Mouse (Mus musculus) left cerebral cortex, postnatal 36 days (tissue): ENCODE measurements around the gene Gna11. TPM values are rescaled to one million over a fixed set of nuclear protein-coding genes. Genes with fewer than 3 reads are reported as not detected.

Experiments used
- DNase-seq, 2 experiments: peaks; one replicate each; pipeline ENCODE4 v3.0.0; 2021 to 2022; ENCODE audit warnings: low spot score in 2 of 2, mixed read lengths in 1 of 2
- intact Hi-C: fragments of 180-260 bp; cut with DNase I; formaldehyde crosslinking; loops from one replicate; pipeline ENCODE4 v1.15.1; 2025
- total RNA-seq, 2 experiments: library from RNA; stranded (reverse); gene quantifications; 2 replicates each; pipeline ENCODE4 v1.2.3; 2021

The Gna11 gene
- total RNA-seq, 2 experiments from 2014 or later: 103 to 115 TPM

- intact Hi-C loops: no loop called here
Measured at GRCm38 (mm10) chr10:81568381-81569191, 23.6 kb upstream of the Gna11 start.

GRCm38 (mm10) chr10:81565257-81566228 lies 20.6 kb upstream of the Gna11 start:
- intact Hi-C loops: no loop called here
- DNase-seq: no peak

More at GRCm38 (mm10) chr10:81568381-81569191, 23.6 kb upstream of the Gna11 start:
- no peak for DNase-seq

- DNase-seq: no peak
- intact Hi-C loops: no loop called here
Measured at GRCm38 (mm10) chr10:81564734-81565133, 19.7 kb upstream of the Gna11 start.

DNA sequence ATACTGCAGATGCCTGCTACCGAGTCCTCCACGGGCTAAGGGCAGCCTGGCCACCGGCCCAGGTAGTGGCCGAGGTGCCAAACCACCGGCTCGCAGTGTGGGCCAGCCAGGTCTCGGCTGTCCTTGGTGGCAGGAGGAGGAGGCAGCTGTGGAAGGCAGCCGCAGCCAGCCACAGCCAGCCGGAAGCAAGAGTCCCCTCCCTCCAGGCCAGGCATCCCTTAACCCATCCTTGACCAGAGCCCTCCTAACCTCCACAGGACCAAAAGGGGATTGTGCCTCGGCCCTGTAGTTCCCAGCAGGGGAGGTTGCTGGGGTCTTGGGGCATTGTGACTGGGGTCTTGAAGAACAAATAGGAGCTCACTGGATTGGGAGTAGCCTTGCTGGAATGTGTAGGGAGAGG lies 19.2 kb upstream of the Gna11 start:
- intact Hi-C loops: no loop called here
- no peak for DNase-seq

DNA sequence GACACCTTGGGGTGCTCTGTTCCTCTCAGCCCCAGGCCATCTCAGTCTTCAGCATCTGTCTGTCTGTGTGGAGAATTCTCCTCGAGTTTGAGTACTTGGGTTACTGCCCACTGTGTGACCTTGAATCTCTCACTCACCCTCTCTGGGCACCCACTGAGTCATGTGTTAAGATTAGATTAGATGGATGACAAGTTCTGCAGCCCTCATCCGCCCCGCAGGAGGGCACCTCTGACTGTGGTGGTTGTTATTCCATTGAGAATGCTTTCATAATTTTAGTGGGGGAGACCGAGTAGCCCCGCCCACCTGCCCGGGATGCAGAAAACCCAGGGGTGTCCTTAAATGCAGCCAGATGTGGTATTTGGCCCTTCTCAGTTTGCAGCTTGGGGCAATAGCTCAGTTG lies 18.5 kb upstream of the Gna11 start:
- DNase-seq: no peak
- intact Hi-C loops: loop anchor here (2.0 kb wide), 1 partner anchor 41 kb away; no protein-coding TSS in a partner anchor

GRCm38 (mm10) chr10:81562411-81562810 lies 17.4 kb upstream of the Gna11 start:
- no peak for DNase-seq
- intact Hi-C loops: loop anchor here (2.0 kb wide), 1 partner anchor 42 kb away; no protein-coding TSS in a partner anchor

GRCm38 (mm10) chr10:81560719-81561459 lies 15.9 kb upstream of the Gna11 start:
- intact Hi-C loops: no loop called here
- no peak for DNase-seq

DNA sequence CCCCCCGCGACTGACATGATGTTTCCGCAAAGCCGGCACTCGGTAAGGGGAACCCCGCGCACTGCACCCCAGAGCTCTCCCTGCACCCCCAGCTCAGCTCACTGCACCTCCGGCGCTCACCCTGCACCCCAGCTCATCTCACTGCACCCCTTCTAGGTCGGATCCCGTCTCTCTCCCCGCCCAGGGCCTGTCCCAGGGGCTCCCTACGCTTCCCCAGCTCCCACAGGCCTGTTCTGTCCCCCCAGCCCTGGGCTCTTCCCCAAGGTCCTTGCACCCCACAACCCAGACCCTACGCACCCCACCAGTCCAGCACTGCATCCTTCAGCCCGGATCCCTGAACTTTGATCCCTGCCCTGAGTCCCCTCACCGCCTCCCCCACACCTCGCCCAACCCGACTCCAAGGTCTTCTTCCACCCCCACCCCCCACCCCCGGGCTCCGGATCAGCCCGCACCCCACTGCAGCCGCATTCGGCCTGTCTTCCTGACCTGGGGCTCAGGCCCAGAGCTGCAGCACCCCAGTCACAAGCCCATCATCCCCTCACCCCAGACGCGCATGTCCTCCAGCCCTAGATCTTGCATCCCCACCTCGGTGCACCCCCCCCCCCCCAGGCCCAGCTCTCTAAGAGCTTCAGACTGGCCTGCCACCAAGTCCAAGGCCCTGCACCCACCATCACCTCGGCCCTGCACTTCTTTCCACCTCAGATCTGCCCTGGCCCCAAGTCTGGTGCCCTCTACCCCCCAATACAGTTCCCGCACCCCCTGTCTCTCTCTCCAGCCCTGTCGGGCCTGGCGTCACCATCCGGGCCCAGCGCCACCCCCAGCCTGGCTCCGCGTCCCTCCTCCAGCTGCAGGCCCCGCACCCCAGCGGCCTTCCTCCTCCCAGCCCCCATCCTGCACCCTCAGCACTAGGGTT lies 14.9 kb upstream of the Gna11 start:
- DNase-seq: peak; percentile 80 to 83
- intact Hi-C loops: no loop called here

DNA sequence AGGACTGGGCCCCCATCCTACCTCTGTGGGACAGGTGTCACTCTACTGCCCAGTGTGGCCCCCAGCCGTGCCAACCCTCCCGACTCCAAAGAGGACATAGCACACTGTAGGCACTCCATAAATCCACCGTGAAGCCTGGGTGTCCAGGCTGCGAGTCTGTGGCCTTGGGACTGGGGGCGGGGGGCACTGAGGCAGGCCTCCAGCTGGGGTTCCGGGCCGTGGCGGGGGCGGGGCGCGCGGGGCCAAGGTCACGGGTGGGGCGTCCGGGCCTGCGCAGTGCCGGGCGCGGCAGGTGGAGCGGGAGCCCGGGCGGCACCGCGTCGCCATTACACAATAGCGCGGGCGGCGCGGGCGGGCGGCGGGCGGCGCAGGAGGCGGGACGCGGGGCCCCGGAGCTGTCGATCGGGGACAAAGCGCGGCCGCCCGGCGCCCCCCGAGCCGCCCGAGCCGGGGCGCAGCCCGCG lies 14.2 kb upstream of the Gna11 start, which contains the start of gene Aes:
Gene Aes (plus strand): TSS at position 326 of the 464 bp plus-strand sequence.
- intact Hi-C loops: no loop called here
- peak; percentile 77 to 81 for DNase-seq

DNA sequence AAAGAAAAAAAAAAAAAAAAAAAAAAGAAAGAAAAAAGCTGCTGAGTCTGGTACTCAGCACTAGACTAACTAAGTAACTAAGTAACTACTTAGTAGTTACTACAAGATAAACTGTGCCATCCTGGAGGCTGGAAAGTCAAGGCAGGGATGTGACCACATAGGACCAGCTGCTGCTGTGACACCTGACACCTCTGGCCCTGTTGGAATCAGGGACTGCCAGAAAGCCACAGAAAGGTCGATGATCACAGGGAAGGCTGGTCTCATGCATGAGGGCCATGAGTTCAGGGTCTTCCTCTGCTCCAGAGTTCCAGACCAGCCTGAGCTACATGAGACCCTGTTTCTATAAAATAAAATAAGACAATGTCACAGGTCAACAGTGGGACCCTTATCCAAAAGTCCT lies 12.5 kb upstream of the Gna11 start:
- intact Hi-C loops: no loop called here
- no peak for DNase-seq

DNA sequence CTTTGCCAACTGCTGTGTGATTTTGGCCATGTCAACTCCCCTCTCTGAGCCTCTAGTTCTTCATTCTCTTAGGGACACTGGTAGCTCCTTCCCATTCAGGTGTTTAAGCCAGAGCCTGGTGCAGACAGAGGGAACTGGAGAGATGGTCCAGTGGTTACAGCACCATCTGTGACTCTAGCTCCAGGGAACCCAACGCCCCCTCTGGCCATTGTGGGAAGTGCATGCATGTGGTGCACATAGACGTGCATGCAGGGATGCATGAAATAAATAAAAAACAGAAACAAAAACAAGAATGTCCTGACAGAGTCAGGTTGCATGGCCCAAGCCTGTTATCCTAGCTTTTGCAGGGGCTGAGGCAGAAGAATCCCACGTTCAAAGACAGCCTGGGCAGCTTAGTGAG lies 11.3 kb upstream of the Gna11 start:
- intact Hi-C loops: no loop called here
- DNase-seq: no peak

GRCm38 (mm10) chr10:81553807-81554755 lies 9.1 kb upstream of the Gna11 start:
- DNase-seq: no peak
- intact Hi-C loops: loop anchor here (5.0 kb wide), 1 partner anchor 37 kb away; no protein-coding TSS in a partner anchor

- intact Hi-C loops: loop anchor here (5.0 kb wide), 1 partner anchor 36 kb away; no protein-coding TSS in a partner anchor
- DNase-seq: no peak
Measured at GRCm38 (mm10) chr10:81553232-81553631, 8.2 kb upstream of the Gna11 start.

DNA sequence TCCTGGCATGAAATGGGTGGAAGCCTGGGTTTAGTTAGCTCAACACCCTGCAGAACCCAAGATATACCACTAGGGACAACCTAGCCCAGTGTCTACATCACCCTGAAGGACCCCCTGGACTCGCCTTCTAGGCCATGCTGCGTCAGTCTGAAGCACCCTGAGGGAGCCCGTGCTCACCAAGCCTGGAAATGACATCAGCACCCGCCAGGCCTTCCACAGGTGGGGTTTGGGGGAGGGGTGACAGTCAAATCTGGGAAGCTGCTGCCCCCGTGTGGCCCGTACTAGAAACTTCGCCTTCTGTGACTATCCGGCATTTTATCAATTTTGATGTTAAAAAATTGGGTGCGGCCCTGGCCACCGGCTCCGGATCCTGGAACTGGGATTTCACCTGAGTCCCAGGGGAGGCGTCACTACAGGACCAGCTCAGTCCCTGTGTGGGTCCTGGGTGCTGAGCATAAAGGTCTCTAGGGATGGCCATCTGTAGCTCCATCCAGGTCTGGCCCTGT lies 6.7 kb upstream of the Gna11 start:
- intact Hi-C loops: loop anchor here (5.0 kb wide), 1 partner anchor 34 kb away; no protein-coding TSS in a partner anchor
- DNase-seq: peak; percentile 77 to 78

DNA sequence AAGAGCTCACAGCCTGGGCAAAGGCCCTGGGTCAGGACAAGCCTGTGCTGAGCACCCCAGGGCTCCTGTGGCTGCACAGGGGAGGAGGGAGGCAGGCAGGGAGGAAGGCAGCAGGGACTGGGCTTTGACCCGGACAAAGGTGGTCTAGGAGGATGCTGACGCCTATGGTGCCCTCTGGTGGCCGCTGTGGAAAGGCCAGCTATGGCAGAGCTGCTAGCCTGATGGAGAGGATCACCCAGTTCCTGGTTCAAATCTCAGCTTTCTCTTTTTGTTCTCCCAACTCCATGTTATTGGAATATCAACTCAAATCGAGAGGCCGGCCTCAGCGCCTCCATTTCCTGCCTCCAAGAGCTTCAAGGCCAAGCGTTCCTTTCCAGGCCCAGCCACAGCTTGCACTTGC lies 5.3 kb upstream of the Gna11 start:
- intact Hi-C loops: loop anchor here (5.0 kb wide), 1 partner anchor 33 kb away; no protein-coding TSS in a partner anchor
- DNase-seq: no peak

- intact Hi-C loops: no loop called here
- no peak for DNase-seq
Measured at GRCm38 (mm10) chr10:81548944-81549343, 4.0 kb upstream of the Gna11 start.
